Comparison of ENCODE assay signal across 9 mouse cellular contexts in the genomic region with DNA sequence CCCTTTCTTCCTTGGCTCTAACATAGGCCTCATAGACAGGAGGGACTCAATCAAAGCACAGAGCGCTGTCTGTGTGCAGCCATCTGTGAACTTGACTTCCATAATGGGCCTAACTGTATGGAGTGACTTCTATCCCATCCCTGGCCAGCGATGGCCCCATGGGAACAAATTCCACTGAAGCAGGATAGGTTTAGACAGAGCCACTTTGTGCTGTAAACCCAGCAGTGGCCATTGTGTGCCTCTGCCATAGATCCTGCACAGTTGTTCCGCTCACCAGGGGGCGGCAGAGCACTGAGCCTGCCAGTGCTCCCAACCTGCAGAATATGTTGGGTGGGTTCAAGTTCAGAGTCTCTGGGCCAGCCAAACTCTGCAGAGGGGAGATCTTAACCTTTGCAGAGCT. TPM values are rescaled to one million over a fixed set of nuclear protein-coding genes. Genes with fewer than 3 reads are reported as not detected.
DNase-seq lines count a peak whose midpoint lies in the region; ATAC-seq and TF ChIP-seq lines count a peak whose summit lies in the region.
"Had no signal": no experiment of that assay in that cellular context is flagged by ENCODE, and none has a peak within 500 bp of the region (broad histone marks: within the 10 kb centered on the region; RNA-seq: fewer than 3 reads in every experiment).

No protein-coding gene starts in this region.

- H3ac ChIP-seq in C2C12 (ENCODE audit: control insufficient read depth, insufficient read length, low read depth): no peak overlapping the region

- no peaks in the 10 kb centered on the region for H3K27me3 ChIP-seq in kidney, embryonic 15.5 days
- no peaks in the 10 kb centered on the region for H3K27me3 ChIP-seq in C2C12 (ENCODE audit: control insufficient read depth, insufficient read depth, insufficient read length)

- H3K4me3 ChIP-seq in kidney, embryonic 15.5 days (replicated peaks): no peak overlapping the region
- H3K4me3 ChIP-seq in C2C12 (ENCODE audit: insufficient read depth, poor library complexity, severe bottlenecking): no peak overlapping the region
- H3K4me3 ChIP-seq: myocyte had no signal

- H3K27ac ChIP-seq in kidney, embryonic 15.5 days: no peak overlapping the region

- TF ChIP-seq CTCF in C2C12 (IDR thresholded peaks at IDR 0.05; ENCODE audit: control insufficient read depth, insufficient read depth, insufficient read length): peak; percentile 62

- DNase-seq in kidney, postnatal 10 days: peak; percentile 51
- peak; percentile 77 for DNase-seq in ZHBTc4 (ENCODE audit: low read depth, low spot score)
- peak; percentile 46 for DNase-seq in induced T-regulatory cell, adult 2 months (ENCODE audit: low read depth)
- DNase-seq in urinary bladder, adult 18-20 months (ENCODE audit: low spot score in 2 of 2): no peak
- DNase-seq in neural tube, embryonic 10.5 days (ENCODE audit: extremely low spot score, low spot score): no peak

- H3K4me2 ChIP-seq in kidney, embryonic 15.5 days: no peak overlapping the region

- H3K4me1 ChIP-seq in kidney, embryonic 15.5 days: no peaks in the 10 kb centered on the region

- H3K9ac ChIP-seq in kidney, embryonic 15.5 days: no peak overlapping the region

- H3K9me3 ChIP-seq in kidney, embryonic 15.5 days (replicated peaks): no peaks in the 10 kb centered on the region

- no peaks in the 10 kb centered on the region for H3K79me3 ChIP-seq in C2C12 (ENCODE audit: low read depth)

- ATAC-seq in kidney, embryonic 15.5 days (replicated peaks; ENCODE audit: low FRiP score): no peak
- no peak for ATAC-seq in inflammation-experienced regulatory T-cells, adult 6 months

- H3K79me2 ChIP-seq in C2C12 (ENCODE audit: control insufficient read depth, insufficient read depth): no peaks in the 10 kb centered on the region

- 86% methylated on average over 4 of the region's 4 CpGs for WGBS in kidney, embryonic 15.5 days

- H3K36me3 ChIP-seq in kidney, embryonic 15.5 days: peaks cover 72% of the 10 kb centered on the region
- H3K36me3 ChIP-seq in C2C12 (ENCODE audit: control insufficient read depth, insufficient read depth): peaks cover 51% of the 10 kb centered on the region

TF ChIP-seq in C2C12, 6 proteins besides CTCF, POLR2A, EP300 and RAD21:
- no peak for TF ChIP-seq MYOG (IDR thresholded peaks at IDR 0.05; ENCODE audit: control insufficient read depth, extremely low read depth, insufficient read length)
- TF ChIP-seq FOSL1 (IDR thresholded peaks at IDR 0.05; ENCODE audit: insufficient read depth, low read length, poor library complexity, severe bottlenecking): no peak
- no peak for TF ChIP-seq CEBPB (IDR thresholded peaks at IDR 0.05; ENCODE audit: low read depth)
- TF ChIP-seq MAX (IDR thresholded peaks at IDR 0.05): no peak
- no peak for TF ChIP-seq MYOD1 (IDR thresholded peaks at IDR 0.05; ENCODE audit: control insufficient read depth, insufficient read length, low read depth)
- TF ChIP-seq USF1 (IDR thresholded peaks at IDR 0.05; ENCODE audit: low read depth): no peak
TF ChIP-seq in C2C12: peak in this region for 0.

RNA-seq across cellular contexts. Expression of a gene that starts 43.8 kb away (rescaled TPM):
- polyA plus RNA-seq in kidney, embryonic 15.5 days (2015; fragmentation: Nextera tagmentation; extraction: Ambion mirVana): 1.8 and 2.0 TPM in 2 replicates
- polyA plus RNA-seq in C2C12 (2012; fragmentation: generic; extraction: Trizol): not detected
- polyA plus RNA-seq in inflammation-experienced regulatory T-cells, adult 6 months (2017; shearing (Covaris generic)): not detected
- polyA plus RNA-seq: myocyte had no signal

RNA-seq across cellular contexts. Expression of a gene that starts 51.4 kb away (rescaled TPM):
- 0.28 TPM in 1 of 2 replicates, not detected in the other for polyA plus RNA-seq in kidney, embryonic 15.5 days (2015; fragmentation: Nextera tagmentation; extraction: Ambion mirVana)
- polyA plus RNA-seq in C2C12 (2012; fragmentation: generic; extraction: Trizol): not detected
- not detected for polyA plus RNA-seq in inflammation-experienced regulatory T-cells, adult 6 months (2017; shearing (Covaris generic))
- polyA plus RNA-seq: myocyte had no signal

Comparison
In these comparisons a context has a peak if more than half of its experiments do, and no peak if none do; other contexts are left out.
1. DNase-seq: peak in kidney, postnatal 10 days (single experiment), ZHBTc4 (single experiment) and induced T-regulatory cell, adult 2 months (single experiment); none in urinary bladder, adult 18-20 months (0 of 2) and neural tube, embryonic 10.5 days (single experiment).